Mouse (Mus musculus): ENCODE data around the gene Gjd2. TPM values are rescaled to one million over a fixed set of nuclear protein-coding genes. Genes with fewer than 3 reads are reported as not detected.

Gjd2 gene
- total and polyA plus RNA-seq, 2 experiments from 2014 or later = 11.1 to 73.3 TPM

- Histone ChIP-seq H3K4me1 (ENCODE audit: insufficient read depth, low read length) (no peaks in the 10 kb centered on the region), H3K4me3 (ENCODE audit: low read depth, low read length) (no peak overlapping the region), H3K36me3 (ENCODE audit: insufficient read depth, low read length) (no peaks in the 10 kb centered on the region), H3K4me2 (ENCODE audit: low read depth, low read length, poor library complexity, severe bottlenecking) (no peak overlapping the region), H3K27me3 (ENCODE audit: insufficient read depth, low read length) (no peaks in the 10 kb centered on the region), H3K27ac (ENCODE audit: low read depth, low read length) (no peak overlapping the region), H3K9me3 (ENCODE audit: low read length) (no peaks in the 10 kb centered on the region), H3K9ac (replicated peaks; ENCODE audit: low read length, poor library complexity, severe bottlenecking) (no peak overlapping the region)
- no peak for ATAC-seq (ENCODE audit: low FRiP score)
- DNase-seq (ENCODE audit: low spot score) = no peak
- WGBS = 70% methylated on average over 7 of the region's 7 CpGs
- no peak for TF ChIP-seq CTCF (IDR thresholded peaks at IDR 0.05)
These were observed 39.5 kb downstream of the Gjd2 start for GRCm38 (mm10) chr2:113973950-113974349.

- Histone ChIP-seq H3K4me2 (ENCODE audit: low read depth, low read length, poor library complexity, severe bottlenecking) (no peak overlapping the region), H3K27ac (ENCODE audit: low read depth, low read length) (no peak overlapping the region), H3K4me3 (ENCODE audit: low read depth, low read length) (no peak overlapping the region), H3K9me3 (ENCODE audit: low read length) (no peaks in the 10 kb centered on the region), H3K36me3 (ENCODE audit: insufficient read depth, low read length) (no peaks in the 10 kb centered on the region), H3K9ac (replicated peaks; ENCODE audit: low read length, poor library complexity, severe bottlenecking) (no peak overlapping the region), H3K27me3 (ENCODE audit: insufficient read depth, low read length) (no peaks in the 10 kb centered on the region), H3K4me1 (ENCODE audit: insufficient read depth, low read length) (no peaks in the 10 kb centered on the region)
- DNase-seq (ENCODE audit: low spot score) (peak; percentile 53), ATAC-seq (ENCODE audit: low FRiP score) (no peak)
- peak; percentile 46 for TF ChIP-seq CTCF (IDR thresholded peaks at IDR 0.05)
- 30% methylated on average over 4 of the region's 4 CpGs for WGBS
These were observed 47.0 kb downstream of the Gjd2 start for GRCm38 (mm10) chr2:113966421-113966820.

Other genes starting within 250 kb of the Gjd2 start
- gene Scg5, start 184.5 kb downstream of the Gjd2 start, total RNA-seq (2014; rRNA removed) = 234 and 270 TPM in 2 replicates
- 406 and 419 TPM in 2 replicates for gene Scg5, start 184.5 kb downstream of the Gjd2 start, polyA plus RNA-seq (2015; fragmentation: Nextera tagmentation; extraction: Ambion mirVana)
- 1.2 and 1.3 TPM in 2 replicates for gene Arhgap11a, start 165.0 kb downstream of the Gjd2 start, total RNA-seq (2014; rRNA removed)
- gene Arhgap11a, start 165.0 kb downstream of the Gjd2 start, polyA plus RNA-seq (2015; fragmentation: Nextera tagmentation; extraction: Ambion mirVana) = 2.0 and 2.2 TPM in 2 replicates
- gene Actc1, start 39.9 kb upstream of the Gjd2 start, total RNA-seq (2014; rRNA removed) = 2.6 TPM in 1 of 2 replicates, not detected in the other
- 0.17 and 0.18 TPM in 2 replicates for gene Actc1, start 39.9 kb upstream of the Gjd2 start, polyA plus RNA-seq (2015; fragmentation: Nextera tagmentation; extraction: Ambion mirVana)
- gene Aqr, start 173.4 kb upstream of the Gjd2 start, total RNA-seq (2014; rRNA removed) = 28.2 and 30.1 TPM in 2 replicates
- gene Aqr, start 173.4 kb upstream of the Gjd2 start, polyA plus RNA-seq (2015; fragmentation: Nextera tagmentation; extraction: Ambion mirVana) = 19.0 and 27.3 TPM in 2 replicates
- 19.5 and 25.9 TPM in 2 replicates for gene Zfp770, start 187.8 kb upstream of the Gjd2 start, total RNA-seq (2014; rRNA removed)
- gene Zfp770, start 187.8 kb upstream of the Gjd2 start, polyA plus RNA-seq (2015; fragmentation: Nextera tagmentation; extraction: Ambion mirVana) = 7.2 and 8.3 TPM in 2 replicates

All from midbrain, postnatal 0 days (tissue).